Mouse (Mus musculus): ENCODE measurements around the gene Spdye4a.

GRCm38 (mm10) chr5:143252039-143252438 lies 25.3 kb upstream of the Spdye4a start:
- TF ChIP-seq CTCF (IDR thresholded peaks at IDR 0.05; ENCODE audit: low read depth, low read length) (no peak), POLR2A (IDR thresholded peaks at IDR 0.05; ENCODE audit: extremely low read depth, insufficient read depth, low read length) (no peak)

Data from liver, adult 2 months (tissue).